Mouse (Mus musculus) brain, embryonic 14.5 days (tissue): ENCODE measurements at regions not wholly inside any gene's neighbourhood (a gene's known extent, or its start where the extent isn't known, plus 50 kb on each side); places are given as distances from the start of the nearest gene placed in this dataset.

Experiments
- CTCF ChIP-seq: fragments of 200-500 bp; IDR thresholded peaks from 2 replicates; pipeline ENCODE4 v1.5.1; 2012; ENCODE audit warnings: inconsistent platforms, mild to moderate bottlenecking, moderate library complexity, borderline replicate concordance; ENCODE audit not compliant: insufficient read depth, insufficient read length; ENCODE audit errors: extremely low read depth
- POLR2A ChIP-seq: fragments of 200-500 bp; IDR thresholded peaks from 2 replicates; pipeline ENCODE4 v1.6.1; 2012; ENCODE audit warnings: mild to moderate bottlenecking, inconsistent platforms, borderline replicate concordance; ENCODE audit not compliant: poor library complexity, insufficient read depth, insufficient read length, severe bottlenecking; ENCODE audit errors: extremely low read depth

GRCm38 (mm10) chr5:100218256-100218851 lies 58.7 kb upstream of the Tmem150c start:
- TF ChIP-seq CTCF (no peak), POLR2A (no peak)
